Mouse (Mus musculus) spleen, adult 2 months (tissue): ENCODE data around the gene Tnrc6a.
"Not testable (repeated sequence)": the region's sequence is repeated elsewhere in the genome, so short reads cannot be mapped to it uniquely, and the experiment has no call there.

Source experiments
- CTCF ChIP-seq: fragments of 200-500 bp; IDR thresholded peaks from 2 replicates; pipeline ENCODE4 v1.5.1; 2011; ENCODE audit warnings: mild to moderate bottlenecking, inconsistent platforms; ENCODE audit not compliant: insufficient read depth, insufficient read length, insufficient replicate concordance; ENCODE audit errors: extremely low read depth
- POLR2A ChIP-seq: fragments of 200-500 bp; IDR thresholded peaks from 2 replicates; pipeline ENCODE4 v1.6.1; 2011; ENCODE audit warnings: low read depth, low read length, inconsistent platforms

- not testable (repeated sequence) for TF ChIP-seq CTCF, POLR2A
Observed at GRCm38 (mm10) chr7:123105381-123105780, 18.3 kb upstream of the Tnrc6a start.
